Mouse (Mus musculus) heart, adult 9 months (tissue): ENCODE results near the gene Cdh3.

Source experiments
- DNase-seq, 2 experiments: peaks; one replicate each; pipeline ENCODE4 v3.0.0; 2022; ENCODE audit warnings: low spot score in 2 of 2

Gene Cdh3

GRCm38 (mm10) chr8:106527241-106528036 is 16.7 kb downstream of the Cdh3 start:
- no peak for DNase-seq

DNA sequence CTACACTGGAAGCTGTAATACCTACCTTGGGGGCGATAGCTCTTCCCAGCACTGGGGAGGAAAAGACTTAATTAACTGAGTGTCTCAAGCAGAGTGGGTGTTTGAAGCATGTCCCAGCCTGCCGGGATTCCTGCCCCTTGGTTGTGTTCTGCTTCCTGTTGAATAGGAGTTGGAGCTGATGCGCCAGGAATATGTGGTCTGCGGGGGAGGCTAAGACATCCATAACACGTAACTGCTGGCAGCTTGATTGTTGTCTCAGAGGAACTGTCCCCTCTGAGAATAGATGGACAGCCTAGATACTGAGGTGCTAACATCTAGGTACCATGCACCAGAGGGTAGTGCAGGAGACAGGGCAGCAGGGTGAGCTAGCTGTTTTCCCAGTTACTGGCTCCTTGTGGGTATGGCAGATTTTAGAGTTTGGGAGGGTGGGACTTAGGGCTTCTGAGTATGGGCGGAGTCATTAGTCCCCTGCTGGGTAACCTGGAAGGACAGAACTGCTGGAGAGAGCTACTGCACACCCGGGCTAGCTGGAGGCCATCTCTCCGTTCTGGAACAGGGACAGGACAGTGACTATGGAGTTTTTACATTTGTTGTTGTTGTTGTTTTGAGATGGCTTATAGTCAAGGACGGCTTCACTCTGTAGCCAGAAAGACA is 18.0 kb downstream of the Cdh3 start:
- no peak for DNase-seq

- no peak for DNase-seq
Observed at GRCm38 (mm10) chr8:106529885-106530482, 19.3 kb downstream of the Cdh3 start.

GRCm38 (mm10) chr8:106530566-106530965 is 19.9 kb downstream of the Cdh3 start:
- DNase-seq = no peak

GRCm38 (mm10) chr8:106533709-106534108 is 23.0 kb downstream of the Cdh3 start:
- no peak for DNase-seq

DNA sequence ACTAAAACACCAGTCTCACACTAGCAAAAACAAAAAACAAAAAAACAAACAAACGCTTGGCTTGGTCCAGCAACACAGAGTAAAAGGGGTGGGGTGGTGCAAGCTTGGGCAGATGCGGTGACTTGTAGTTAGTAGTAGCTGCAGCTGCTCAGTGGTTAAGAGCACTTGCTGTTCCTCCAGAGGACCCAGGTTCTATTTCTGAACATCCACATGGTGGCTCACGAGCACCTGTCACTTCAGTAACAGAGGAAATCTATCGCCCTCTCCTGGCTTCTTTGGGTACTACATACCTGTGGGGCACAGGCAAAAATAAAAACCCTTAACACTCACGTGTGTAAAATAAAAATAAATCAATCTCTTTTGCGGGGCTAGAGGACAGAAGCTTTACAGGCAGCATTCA is 23.8 kb downstream of the Cdh3 start:
- DNase-seq = peak in 1 of 2 experiments; percentile 15

DNA sequence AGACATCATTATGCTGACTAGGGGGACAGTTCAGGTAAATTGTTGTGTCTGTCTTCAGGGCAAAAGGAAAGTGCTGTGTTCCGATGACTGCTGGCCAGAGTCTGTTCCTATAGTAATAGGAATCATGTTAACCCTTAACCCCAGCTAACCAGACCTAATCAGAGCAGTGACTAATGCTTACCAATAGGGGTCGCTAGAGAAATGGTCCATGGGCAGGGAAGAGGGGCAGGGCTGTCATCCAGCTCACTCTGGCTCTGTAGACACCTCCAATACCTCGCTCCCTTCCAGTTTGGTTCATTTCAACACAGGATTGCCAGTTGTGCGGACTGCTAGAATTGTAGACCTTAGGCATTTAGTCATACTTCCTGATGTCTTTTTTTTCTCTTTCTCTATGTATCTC is 24.8 kb downstream of the Cdh3 start:
- no peak for DNase-seq

DNA sequence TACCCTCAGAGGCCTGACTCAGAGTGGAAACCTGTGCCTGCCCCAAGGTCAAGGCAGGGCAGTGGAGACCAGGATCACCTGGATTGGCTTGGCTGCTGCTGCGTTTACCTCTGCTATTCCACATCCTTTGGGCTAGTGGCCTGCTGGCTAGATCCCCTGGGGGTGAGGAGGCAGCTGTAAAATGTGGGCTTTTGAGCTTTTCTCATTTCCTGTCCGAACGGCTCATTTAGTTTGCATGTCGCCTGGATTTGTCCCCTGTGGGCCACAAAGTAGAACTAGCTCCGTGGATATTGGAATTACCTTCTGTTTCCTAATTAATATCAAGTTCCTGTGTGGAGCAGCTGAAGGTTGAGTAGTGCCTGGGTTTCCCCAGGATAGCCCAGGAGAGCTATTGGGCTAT is 28.5 kb downstream of the Cdh3 start:
- DNase-seq = no peak

- no peak for DNase-seq
Observed at GRCm38 (mm10) chr8:106541002-106541401, 30.3 kb downstream of the Cdh3 start.

- no peak for DNase-seq
Observed at GRCm38 (mm10) chr8:106543043-106543442, 32.4 kb downstream of the Cdh3 start.

GRCm38 (mm10) chr8:106545149-106545548 is 34.5 kb downstream of the Cdh3 start:
- DNase-seq = no peak

DNA sequence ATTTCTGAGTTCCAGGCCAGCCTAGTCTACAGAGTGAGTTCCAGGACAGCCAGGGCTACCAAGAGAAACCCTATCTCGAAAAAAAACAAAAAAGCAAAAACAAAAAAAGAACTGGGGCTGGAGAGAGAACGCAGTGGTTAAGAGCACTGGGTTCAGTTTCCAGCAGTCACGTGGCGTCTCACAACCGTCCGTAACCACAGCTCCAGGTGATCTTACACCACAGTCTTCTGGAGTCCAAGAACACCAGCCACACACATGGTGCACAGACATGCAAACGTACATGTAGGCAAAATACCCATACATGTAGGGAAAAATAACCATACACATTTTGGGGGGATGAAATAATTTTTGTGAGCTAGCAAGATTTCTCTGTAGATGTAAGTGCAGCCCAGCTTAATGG is 36.1 kb downstream of the Cdh3 start:
- no peak for DNase-seq

DNA sequence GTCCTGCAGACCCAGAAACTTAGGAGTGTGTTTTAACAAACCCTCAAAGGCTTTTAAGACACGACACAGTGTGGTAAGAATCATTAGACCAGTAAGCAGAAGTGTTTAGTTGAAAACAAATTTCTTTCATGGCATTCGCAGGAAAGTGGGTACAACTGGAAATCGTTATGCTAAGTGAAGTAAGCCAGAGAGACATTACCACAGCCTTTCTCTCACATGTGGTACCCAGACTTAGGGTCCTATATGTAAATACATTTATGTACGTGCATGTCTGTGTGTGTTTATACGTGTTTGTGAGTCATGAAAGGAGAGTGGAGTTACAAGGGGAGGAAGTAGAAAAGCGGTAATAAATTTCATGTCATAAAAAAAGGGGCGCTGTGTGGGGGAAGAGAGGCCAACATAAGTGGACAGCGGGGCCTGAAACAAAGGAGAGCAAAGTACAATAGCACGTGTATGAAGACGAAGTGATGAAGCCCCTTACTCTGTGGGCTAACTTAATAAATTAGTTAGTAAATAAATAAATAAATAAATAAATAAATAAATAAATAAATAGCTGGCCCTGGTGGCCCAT is 37.8 kb downstream of the Cdh3 start:
- no peak for DNase-seq

DNA sequence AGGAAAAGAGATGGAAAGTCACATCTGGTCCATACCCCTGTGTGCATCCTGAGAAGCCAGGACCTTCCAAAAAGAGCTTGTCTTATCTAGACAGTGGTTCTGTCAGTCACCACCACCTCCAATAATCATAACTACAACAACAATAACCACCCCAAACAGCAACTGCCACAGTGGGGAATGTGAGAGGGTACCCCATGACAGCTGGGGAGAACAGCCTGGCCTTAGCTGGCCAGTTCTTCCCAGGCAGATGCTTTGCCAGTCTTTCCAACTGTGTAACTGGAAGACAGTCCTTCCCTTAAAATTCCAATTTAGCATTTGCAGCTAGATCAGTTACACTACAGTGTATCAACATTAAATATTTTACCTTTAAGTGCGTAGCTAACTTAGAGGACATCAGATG is 40.2 kb downstream of the Cdh3 start:
- no peak for DNase-seq

GRCm38 (mm10) chr8:106554011-106554410 is 43.3 kb downstream of the Cdh3 start:
- DNase-seq = no peak

- no peak for DNase-seq
Observed at GRCm38 (mm10) chr8:106556068-106556645, 45.5 kb downstream of the Cdh3 start.

GRCm38 (mm10) chr8:106559844-106560243 is 49.2 kb downstream of the Cdh3 start:
- no peak for DNase-seq

GRCm38 (mm10) chr8:106561097-106561865 is 50.6 kb downstream of the Cdh3 start:
- DNase-seq = peak in 1 of 2 experiments; percentile 28

DNA sequence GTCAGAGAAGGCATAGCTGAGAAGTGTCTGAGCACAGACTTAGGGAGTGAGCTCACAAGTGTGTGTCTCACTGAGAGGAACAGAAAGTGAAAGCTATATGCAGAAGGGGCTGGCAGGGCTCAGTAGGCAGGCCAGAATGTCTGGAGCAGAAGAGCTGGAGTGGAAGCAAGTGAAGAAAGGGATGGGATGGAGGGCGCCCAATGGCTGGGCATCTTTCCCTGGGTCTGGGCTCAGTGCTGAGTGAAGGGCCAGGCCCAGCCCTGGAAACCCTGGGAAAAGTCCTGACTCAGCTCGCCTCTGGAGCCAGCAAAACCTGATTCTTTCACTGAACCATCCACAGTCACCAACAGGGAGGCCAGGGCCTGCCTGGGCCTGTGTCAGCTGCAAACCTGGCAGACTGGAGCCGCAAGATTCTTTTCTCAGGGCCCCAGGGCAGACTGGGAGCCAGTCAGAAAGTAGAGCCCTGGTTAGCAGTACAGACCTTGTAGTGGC is 53.0 kb downstream of the Cdh3 start:
- peak in 1 of 2 experiments; percentile 16 for DNase-seq

GRCm38 (mm10) chr8:106569006-106569405 is 58.3 kb downstream of the Cdh3 start:
- DNase-seq = no peak

DNA sequence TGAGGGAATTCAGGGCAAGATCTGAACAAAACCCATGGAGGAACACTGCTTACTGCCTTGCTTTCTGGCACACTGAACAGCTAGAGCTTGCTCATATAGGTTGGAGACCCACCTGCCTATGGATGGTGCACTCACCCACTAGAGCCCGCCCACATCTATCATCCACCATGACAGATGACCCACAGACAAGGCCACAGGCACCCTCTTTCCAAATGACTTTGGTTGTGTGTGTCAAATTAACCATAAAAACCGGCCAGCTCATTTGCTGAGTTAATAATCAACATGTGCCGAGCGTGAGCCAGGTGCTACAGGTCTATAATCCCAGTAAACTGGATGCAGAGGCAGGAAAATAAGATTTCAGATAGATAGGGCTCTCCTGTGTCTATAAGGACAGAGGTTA is 59.7 kb downstream of the Cdh3 start:
- no peak for DNase-seq
